Mouse (Mus musculus): ENCODE data around the gene Slc5a2. TPM values are rescaled to one million over a fixed set of nuclear protein-coding genes. Genes with fewer than 3 reads are reported as not detected.

The Slc5a2 gene
- total and polyA plus RNA-seq, 2 experiments from 2014 or later, result 0.20 TPM; not detected in 1

- no peak overlapping the region for H3K4me3 ChIP-seq (ENCODE audit: low read depth, low read length)
- H3K9ac ChIP-seq (replicated peaks; ENCODE audit: low read depth, low read length), result no peak overlapping the region
- TF ChIP-seq EP300 (IDR thresholded peaks at IDR 0.05; ENCODE audit: low read depth) (no peak), CTCF (IDR thresholded peaks at IDR 0.05; ENCODE audit: low read depth) (no peak)
- no peak overlapping the region for H3K4me2 ChIP-seq (ENCODE audit: low read depth, low read length)
- DNase-seq (ENCODE audit: low spot score) (no peak), ATAC-seq (ENCODE audit: insufficient read depth, low read depth) (no peak)
- H3K27ac ChIP-seq (ENCODE audit: low read depth), result no peak overlapping the region
- no peaks in the 10 kb centered on the region for H3K27me3 ChIP-seq (ENCODE audit: control insufficient read depth, insufficient read depth, low read length)
- no peaks in the 10 kb centered on the region for H3K9me3 ChIP-seq (replicated peaks; ENCODE audit: control insufficient read depth, low read length)
- H3K36me3 ChIP-seq (replicated peaks; ENCODE audit: control insufficient read depth, insufficient read depth, low read length), result 0 out of 2 replicates have a peak, but pooled peaks cover 4% of the 10 kb centered on the region
- 0 out of 2 replicates have a peak, but pooled peaks cover 5% of the 10 kb centered on the region for H3K4me1 ChIP-seq (ENCODE audit: control insufficient read depth, insufficient read depth)
- WGBS, result 77% methylated on average over 3 of the region's 3 CpGs
Measured at GRCm38 (mm10) chr7:128296514-128296913, 31.1 kb downstream of the Slc5a2 start.

- WGBS, result 42% methylated on average over 10 of the region's 10 CpGs
- TF ChIP-seq CTCF (IDR thresholded peaks at IDR 0.05; ENCODE audit: low read depth) (no peak), EP300 (IDR thresholded peaks at IDR 0.05; ENCODE audit: low read depth) (no peak)
- peak overlapping the region; percentile 71 for H3K9ac ChIP-seq (replicated peaks; ENCODE audit: low read depth, low read length)
- H3K4me2 ChIP-seq (ENCODE audit: low read depth, low read length), result peak overlapping the region; percentile 70
- no peaks in the 10 kb centered on the region for H3K27me3 ChIP-seq (ENCODE audit: control insufficient read depth, insufficient read depth, low read length)
- 0 out of 2 replicates have a peak, but pooled peaks cover 5% of the 10 kb centered on the region for H3K4me1 ChIP-seq (ENCODE audit: control insufficient read depth, insufficient read depth)
- H3K36me3 ChIP-seq (replicated peaks; ENCODE audit: control insufficient read depth, insufficient read depth, low read length), result 0 out of 2 replicates have a peak, but pooled peaks cover 4% of the 10 kb centered on the region
- no peak overlapping the region for H3K27ac ChIP-seq (ENCODE audit: low read depth)
- DNase-seq (ENCODE audit: low spot score), result no peak
- ATAC-seq (ENCODE audit: insufficient read depth, low read depth), result no peak
- peak overlapping the region; percentile 77 for H3K4me3 ChIP-seq (ENCODE audit: low read depth, low read length)
- H3K9me3 ChIP-seq (replicated peaks; ENCODE audit: control insufficient read depth, low read length), result no peaks in the 10 kb centered on the region
Measured at GRCm38 (mm10) chr7:128297291-128297616, 31.8 kb downstream of the Slc5a2 start.

- DNase-seq (ENCODE audit: low spot score) (peak; percentile 72), ATAC-seq (ENCODE audit: insufficient read depth, low read depth) (peak; percentile 71)
- Histone ChIP-seq H3K9me3 (replicated peaks; ENCODE audit: control insufficient read depth, low read length) (no peaks in the 10 kb centered on the region), H3K4me1 (ENCODE audit: control insufficient read depth, insufficient read depth) (0 out of 2 replicates have a peak, but pooled peaks cover 5% of the 10 kb centered on the region), H3K4me2 (ENCODE audit: low read depth, low read length) (peak within 1 kb of the TSS; percentile 70), H3K27me3 (ENCODE audit: control insufficient read depth, insufficient read depth, low read length) (no peaks in the 10 kb centered on the region), H3K9ac (replicated peaks; ENCODE audit: low read depth, low read length) (peak within 1 kb of the TSS; percentile 71), H3K27ac (ENCODE audit: low read depth) (peak within 1 kb of the TSS; percentile 49; the same call in 1 of the 2 replicates), H3K4me3 (ENCODE audit: low read depth, low read length) (peak within 1 kb of the TSS; percentile 77), H3K36me3 (replicated peaks; ENCODE audit: control insufficient read depth, insufficient read depth, low read length) (0 out of 2 replicates have a peak, but pooled peaks cover 4% of the 10 kb centered on the region)
- TF ChIP-seq EP300 (IDR thresholded peaks at IDR 0.05; ENCODE audit: low read depth) (no peak), CTCF (IDR thresholded peaks at IDR 0.05; ENCODE audit: low read depth) (no peak)
- WGBS, result 2% methylated on average over 47 of the region's 47 CpGs
Measured at GRCm38 (mm10) chr7:128297617-128298480, 32.4 kb downstream of the Slc5a2 start, which contains the start of gene BC017158. Gene BC017158, minus strand, starts transcription at chr7:128298170.

- ATAC-seq (ENCODE audit: insufficient read depth, low read depth) (no peak), DNase-seq (ENCODE audit: low spot score) (no peak)
- peak overlapping the region; percentile 77 for H3K4me3 ChIP-seq (ENCODE audit: low read depth, low read length)
- H3K36me3 ChIP-seq (replicated peaks; ENCODE audit: control insufficient read depth, insufficient read depth, low read length), result no peaks in the 10 kb centered on the region
- TF ChIP-seq CTCF (IDR thresholded peaks at IDR 0.05; ENCODE audit: low read depth), result no peak
- no peak for TF ChIP-seq EP300 (IDR thresholded peaks at IDR 0.05; ENCODE audit: low read depth)
- no peaks in the 10 kb centered on the region for H3K27me3 ChIP-seq (ENCODE audit: control insufficient read depth, insufficient read depth, low read length)
- H3K27ac ChIP-seq (ENCODE audit: low read depth), result no peak overlapping the region
- H3K4me2 ChIP-seq (ENCODE audit: low read depth, low read length), result peak overlapping the region; percentile 70
- peak overlapping the region; percentile 71 for H3K9ac ChIP-seq (replicated peaks; ENCODE audit: low read depth, low read length)
- H3K9me3 ChIP-seq (replicated peaks; ENCODE audit: control insufficient read depth, low read length), result no peaks in the 10 kb centered on the region
- WGBS, result 81% methylated on average over 8 of the region's 8 CpGs
- H3K4me1 ChIP-seq (ENCODE audit: control insufficient read depth, insufficient read depth), result 0 out of 2 replicates have a peak, but pooled peaks cover 5% of the 10 kb centered on the region
Measured at GRCm38 (mm10) chr7:128298481-128299342, 33.3 kb downstream of the Slc5a2 start.

GRCm38 (mm10) chr7:128300952-128301351, 35.5 kb downstream of the Slc5a2 start:
- Histone ChIP-seq H3K4me1 (ENCODE audit: control insufficient read depth, insufficient read depth) (0 out of 2 replicates have a peak, but pooled peaks cover 5% of the 10 kb centered on the region), H3K27me3 (ENCODE audit: control insufficient read depth, insufficient read depth, low read length) (no peaks in the 10 kb centered on the region), H3K4me2 (ENCODE audit: low read depth, low read length) (no peak overlapping the region), H3K27ac (ENCODE audit: low read depth) (no peak overlapping the region), H3K36me3 (replicated peaks; ENCODE audit: control insufficient read depth, insufficient read depth, low read length) (no peaks in the 10 kb centered on the region), H3K4me3 (ENCODE audit: low read depth, low read length) (no peak overlapping the region), H3K9me3 (replicated peaks; ENCODE audit: control insufficient read depth, low read length) (no peaks in the 10 kb centered on the region), H3K9ac (replicated peaks; ENCODE audit: low read depth, low read length) (no peak overlapping the region)
- no peak for DNase-seq (ENCODE audit: low spot score)
- WGBS, result 55% methylated on average over 3 of the region's 3 CpGs
- TF ChIP-seq CTCF (IDR thresholded peaks at IDR 0.05; ENCODE audit: low read depth) (no peak), EP300 (IDR thresholded peaks at IDR 0.05; ENCODE audit: low read depth) (no peak)
- ATAC-seq (ENCODE audit: insufficient read depth, low read depth), result no peak
